Mouse (Mus musculus) liver, embryonic 13.5 days (tissue): ENCODE results near the gene Fam110c. TPM values are rescaled to one million over a fixed set of nuclear protein-coding genes. Genes with fewer than 3 reads are reported as not detected.

ENCODE experiments used
- ATAC-seq: fragments of 200-750 bp; cut with Nextera tagmentation; 2 replicates; pipeline ENCODE4 v1.8.0; 2017; ENCODE audit warnings: low read depth, mild to moderate bottlenecking, moderate number of reproducible peaks, moderate library complexity
- DNase-seq: peaks from one replicate; pipeline ENCODE4 v3.0.0; 2022
- H3K27ac ChIP-seq: fragments of 300-500 bp; sonication (generic); 2 replicates; pipeline ENCODE4 v1.5.1; 2015; ENCODE audit warnings: moderate library complexity, mild to moderate bottlenecking, inconsistent platforms
- H3K27me3 ChIP-seq: fragments of 300-500 bp; sonication (generic); 2 replicates; pipeline ENCODE4 v1.6.1; 2015; ENCODE audit warnings: mild to moderate bottlenecking, inconsistent platforms
- H3K36me3 ChIP-seq: fragments of 300-500 bp; sonication (generic); 2 replicates; pipeline ENCODE4 v1.6.1; 2015; ENCODE audit warnings: mild to moderate bottlenecking, inconsistent platforms
- H3K4me1 ChIP-seq: fragments of 300-500 bp; sonication (generic); replicated peaks from 2 replicates; pipeline ENCODE4 v1.6.1; 2015; ENCODE audit warnings: inconsistent platforms
- H3K4me2 ChIP-seq: fragments of 300-500 bp; sonication (generic); 2 replicates; pipeline ENCODE4 v1.6.1; 2015; ENCODE audit warnings: inconsistent platforms, mild to moderate bottlenecking, moderate library complexity
- H3K4me3 ChIP-seq: fragments of 300-500 bp; sonication (generic); replicated peaks from 2 replicates; pipeline ENCODE4 v1.5.1; 2015; ENCODE audit warnings: mild to moderate bottlenecking, inconsistent platforms
- H3K9ac ChIP-seq: fragments of 300-500 bp; sonication (generic); 2 replicates; pipeline ENCODE4 v1.6.1; 2015; ENCODE audit warnings: mild to moderate bottlenecking, inconsistent platforms
- H3K9me3 ChIP-seq: fragments of 300-500 bp; sonication (generic); replicated peaks from 2 replicates; pipeline ENCODE4 v1.6.1; 2016; ENCODE audit warnings: inconsistent platforms
- whole genome bisulfite sequencing: fragments of 180-500 bp; shearing (Covaris S2); methylation state at CpG from one replicate; pipeline ENCODE4 v1.1.7; 2015; ENCODE audit not compliant: insufficient replicate concordance; 5-methylcytosine and 5-hydroxymethylcytosine counted together
- polyA plus RNA-seq: library from polyadenylated mRNA; unstranded; fragments of >200 nt; fragmentation: Nextera tagmentation; extraction: Ambion mirVana; gene quantifications from 2 replicates; pipeline ENCODE4 v1.2.1, GENCODE M21; 2015

Fam110c gene
- polyA plus RNA-seq, 1 experiment from 2014 or later, result 1.5 TPM

GRCm38 (mm10) chr12:31080352-31080751 lies 6.7 kb downstream of the Fam110c start:
- no peaks in the 10 kb centered on the region for H3K9me3 ChIP-seq
- H3K4me1 ChIP-seq, result peaks cover 88% of the 10 kb centered on the region
- 78% methylated on average over 6 of the region's 6 CpGs for WGBS
- DNase-seq (no peak), ATAC-seq (no peak)
- peaks cover 3% of the 10 kb centered on the region; the same call in 1 of the 2 replicates for H3K27me3 ChIP-seq
- peak overlapping the region; percentile 44 for H3K27ac ChIP-seq
- no peak overlapping the region for H3K9ac ChIP-seq
- no peaks in the 10 kb centered on the region for H3K36me3 ChIP-seq
- no peak overlapping the region for H3K4me3 ChIP-seq
- no peak overlapping the region for H3K4me2 ChIP-seq

- Histone ChIP-seq H3K9me3 (no peaks in the 10 kb centered on the region), H3K4me3 (no peak overlapping the region), H3K9ac (no peak overlapping the region; the same call in 1 of the 2 replicates), H3K4me2 (peak overlapping the region; percentile 45), H3K36me3 (no peaks in the 10 kb centered on the region), H3K27me3 (no peaks in the 10 kb centered on the region), H3K27ac (peak overlapping the region; percentile 44), H3K4me1 (peaks cover 82% of the 10 kb centered on the region)
- ATAC-seq (peak; percentile 79), DNase-seq (peak; percentile 9)
- 21% methylated on average over 6 of the region's 6 CpGs for WGBS
Observed at GRCm38 (mm10) chr12:31080890-31081554, 7.4 kb downstream of the Fam110c start.

GRCm38 (mm10) chr12:31083007-31083406 lies 9.3 kb downstream of the Fam110c start:
- DNase-seq, result peak; percentile 17
- peak; percentile 59 for ATAC-seq
- Histone ChIP-seq H3K4me3 (no peak overlapping the region), H3K9ac (no peak overlapping the region), H3K27ac (peak overlapping the region; percentile 66), H3K36me3 (no peaks in the 10 kb centered on the region), H3K27me3 (no peaks in the 10 kb centered on the region), H3K4me1 (peaks cover 80% of the 10 kb centered on the region), H3K4me2 (no peak overlapping the region; the same call in 1 of the 2 replicates), H3K9me3 (no peaks in the 10 kb centered on the region)
- 8% methylated on average over 4 of the region's 4 CpGs for WGBS

DNA sequence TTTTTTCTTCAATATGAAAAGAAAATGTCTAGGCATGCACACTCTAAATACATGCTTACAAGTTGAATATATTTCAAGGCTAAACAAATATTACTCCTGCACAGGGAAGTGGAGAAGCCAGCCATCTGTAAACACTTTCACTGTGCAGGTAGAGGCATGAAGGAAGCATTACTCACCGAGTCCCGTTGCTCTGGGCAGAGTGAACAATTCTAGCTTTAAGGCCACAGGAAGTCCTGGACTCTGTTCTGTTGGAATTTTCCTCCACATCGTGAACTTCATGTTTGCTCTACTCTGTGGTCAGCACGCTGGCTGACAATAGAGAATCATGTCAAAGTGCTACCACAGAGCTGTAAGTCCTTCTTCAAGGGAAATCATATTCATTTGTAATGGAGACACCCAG lies 9.7 kb downstream of the Fam110c start:
- ATAC-seq, result no peak; the same call in 1 of the 2 replicates
- WGBS, result 37% methylated on average over 4 of the region's 4 CpGs

DNA sequence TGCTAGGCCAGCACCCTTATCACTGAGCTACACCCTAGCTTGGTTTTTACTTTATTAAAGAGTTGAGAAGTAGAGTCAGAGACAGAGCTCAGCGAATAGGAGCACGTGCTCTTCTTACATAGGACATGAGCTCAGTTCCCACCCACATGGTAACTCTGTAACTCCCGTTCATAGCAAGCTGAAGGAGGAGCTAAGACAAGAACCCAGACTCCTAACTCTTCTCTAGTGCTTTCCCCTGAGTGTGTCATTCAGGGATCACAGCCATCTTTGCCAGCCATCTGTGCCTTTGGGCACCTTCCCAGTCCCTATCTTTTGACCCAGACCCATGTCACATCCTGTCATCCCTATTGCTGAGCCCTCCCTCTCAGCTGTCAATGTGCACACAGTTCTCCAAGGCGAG lies 13.4 kb downstream of the Fam110c start:
- ATAC-seq (peak; percentile 80), DNase-seq (peak; percentile 36)
- Histone ChIP-seq H3K27me3 (no peaks in the 10 kb centered on the region), H3K4me2 (no peak overlapping the region), H3K4me3 (no peak overlapping the region), H3K9me3 (no peaks in the 10 kb centered on the region), H3K27ac (no peak overlapping the region), H3K36me3 (no peaks in the 10 kb centered on the region), H3K4me1 (peaks cover 44% of the 10 kb centered on the region), H3K9ac (no peak overlapping the region)
- WGBS, result 41% methylated on average over 4 of the region's 4 CpGs

More for the DNA sequence above, 9.7 kb downstream of the Fam110c start:
- no peaks in the 10 kb centered on the region for H3K9me3 ChIP-seq
- H3K4me2 ChIP-seq, result no peak overlapping the region; the same call in 1 of the 2 replicates
- no peaks in the 10 kb centered on the region for H3K27me3 ChIP-seq
- H3K4me1 ChIP-seq, result peaks cover 76% of the 10 kb centered on the region
- H3K9ac ChIP-seq, result no peak overlapping the region
- no peak overlapping the region for H3K4me3 ChIP-seq
- DNase-seq, result no peak
- H3K27ac ChIP-seq, result peak overlapping the region; percentile 66; the same call in 1 of the 2 replicates
- no peaks in the 10 kb centered on the region for H3K36me3 ChIP-seq

- WGBS, result 38% methylated on average over 6 of the region's 6 CpGs
- H3K36me3 ChIP-seq, result no peaks in the 10 kb centered on the region
- no peak overlapping the region for H3K9ac ChIP-seq
- H3K27me3 ChIP-seq, result no peaks in the 10 kb centered on the region
- DNase-seq, result no peak
- H3K27ac ChIP-seq, result no peak overlapping the region
- no peak for ATAC-seq
- no peak overlapping the region for H3K4me2 ChIP-seq
- H3K4me3 ChIP-seq, result no peak overlapping the region
- H3K4me1 ChIP-seq, result peaks cover 13% of the 10 kb centered on the region
- no peaks in the 10 kb centered on the region for H3K9me3 ChIP-seq
Observed at GRCm38 (mm10) chr12:31090401-31090800, 16.7 kb downstream of the Fam110c start.

- Histone ChIP-seq H3K4me1 (peaks cover 12% of the 10 kb centered on the region), H3K36me3 (no peaks in the 10 kb centered on the region), H3K9ac (no peak overlapping the region), H3K4me3 (no peak overlapping the region), H3K4me2 (no peak overlapping the region), H3K27me3 (no peaks in the 10 kb centered on the region), H3K27ac (no peak overlapping the region), H3K9me3 (no peaks in the 10 kb centered on the region)
- DNase-seq, result no peak
- 62% methylated on average over 11 of the region's 11 CpGs for WGBS
- ATAC-seq, result no peak
Observed at GRCm38 (mm10) chr12:31090882-31091640, 17.4 kb downstream of the Fam110c start.

DNA sequence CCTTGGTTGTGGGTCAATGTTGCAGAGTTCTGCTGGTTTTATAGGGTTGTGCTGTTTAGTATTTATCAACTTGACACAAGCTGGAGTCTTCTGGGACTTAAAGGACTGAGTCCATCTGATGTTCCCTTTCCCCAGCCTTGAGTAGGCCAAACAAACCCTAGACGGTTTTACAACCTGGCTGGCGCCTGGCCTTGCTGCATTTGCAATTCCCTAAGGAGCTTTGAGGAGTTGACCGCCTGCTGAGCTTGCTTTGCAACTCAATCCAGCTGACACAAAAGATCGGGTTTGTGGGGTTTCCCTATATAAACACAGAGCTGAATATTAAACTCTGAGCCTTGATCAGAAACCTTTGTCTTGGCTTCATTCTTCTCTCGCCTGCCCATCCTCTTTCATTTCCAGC lies 18.8 kb downstream of the Fam110c start:
- Histone ChIP-seq H3K9ac (no peak overlapping the region), H3K9me3 (no peaks in the 10 kb centered on the region), H3K36me3 (no peaks in the 10 kb centered on the region), H3K4me2 (no peak overlapping the region), H3K27me3 (no peaks in the 10 kb centered on the region), H3K4me3 (no peak overlapping the region), H3K27ac (no peak overlapping the region), H3K4me1 (peaks cover 2% of the 10 kb centered on the region)
- ATAC-seq (no peak), DNase-seq (no peak)
- WGBS, result 55% methylated on average over 5 of the region's 5 CpGs

DNA sequence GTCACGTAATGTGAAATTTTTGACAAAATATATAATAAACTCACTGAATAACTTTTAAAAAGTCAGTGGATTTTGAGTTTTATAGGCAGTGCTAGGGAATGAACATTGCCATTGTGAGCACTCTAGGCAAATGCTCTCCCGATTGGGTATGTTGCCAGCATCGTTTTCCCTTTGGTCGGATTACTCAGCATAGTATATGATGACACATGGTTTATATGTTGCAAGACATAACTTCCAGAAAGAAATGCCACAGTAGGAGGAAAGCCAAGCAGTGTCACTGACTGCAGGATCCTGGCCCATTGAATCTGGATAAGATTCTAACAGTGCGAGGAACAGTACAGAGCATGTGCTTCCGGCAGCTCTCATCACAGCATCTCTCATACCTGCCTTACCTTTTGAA lies 23.5 kb downstream of the Fam110c start:
- 82% methylated on average over 6 of the region's 6 CpGs for WGBS
- no peaks in the 10 kb centered on the region for H3K27me3 ChIP-seq

GRCm38 (mm10) chr12:31101190-31101589 lies 27.5 kb downstream of the Fam110c start:
- Histone ChIP-seq H3K9ac (no peak overlapping the region), H3K4me3 (no peak overlapping the region), H3K9me3 (no peaks in the 10 kb centered on the region), H3K4me1 (no peaks in the 10 kb centered on the region), H3K36me3 (no peaks in the 10 kb centered on the region), H3K27ac (no peak overlapping the region), H3K27me3 (no peaks in the 10 kb centered on the region), H3K4me2 (no peak overlapping the region)
- DNase-seq (no peak), ATAC-seq (no peak)
- 78% methylated on average over 4 of the region's 4 CpGs for WGBS

More for the DNA sequence above, 23.5 kb downstream of the Fam110c start:
- Histone ChIP-seq H3K9me3 (no peaks in the 10 kb centered on the region), H3K4me2 (no peak overlapping the region), H3K27ac (no peak overlapping the region), H3K9ac (no peak overlapping the region), H3K36me3 (no peaks in the 10 kb centered on the region), H3K4me3 (no peak overlapping the region), H3K4me1 (no peaks in the 10 kb centered on the region)
- DNase-seq (no peak), ATAC-seq (no peak)

DNA sequence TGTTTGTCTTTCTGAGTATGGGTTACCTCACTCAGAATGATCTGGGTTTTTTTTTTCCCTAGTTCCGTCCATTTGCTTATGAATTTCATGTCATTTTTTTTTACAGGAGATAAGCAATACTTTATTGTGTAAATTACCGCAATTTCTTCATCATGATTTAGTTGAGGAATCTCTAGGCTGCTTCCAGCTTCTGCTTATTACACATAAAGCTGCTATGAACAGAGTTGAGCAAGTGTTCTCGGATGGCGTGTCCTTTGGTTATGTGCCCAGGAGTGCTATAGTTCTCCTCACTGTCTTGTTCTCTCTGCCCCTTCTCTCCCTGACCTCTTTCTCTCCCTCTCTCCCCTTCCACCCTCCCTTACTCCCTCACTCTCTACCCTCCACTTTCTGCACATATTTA lies 28.2 kb downstream of the Fam110c start:
- Histone ChIP-seq H3K27me3 (no peaks in the 10 kb centered on the region), H3K4me1 (no peaks in the 10 kb centered on the region), H3K36me3 (no peaks in the 10 kb centered on the region), H3K4me3 (no peak overlapping the region), H3K27ac (no peak overlapping the region), H3K9me3 (no peaks in the 10 kb centered on the region), H3K4me2 (no peak overlapping the region), H3K9ac (no peak overlapping the region)
- 73% methylated on average over 4 of the region's 4 CpGs for WGBS
- no peak for ATAC-seq
- no peak for DNase-seq
